Mouse (Mus musculus) bone marrow, adult 2 months (tissue): Measurements from ENCODE around the gene Pnp2.

Source experiments
- CTCF ChIP-seq: fragments of 200-500 bp; IDR thresholded peaks from 2 replicates; pipeline ENCODE4 v1.5.1; 2011; ENCODE audit warnings: low read length, control low read depth; ENCODE audit not compliant: control insufficient read depth, insufficient read depth
- POLR2A ChIP-seq: fragments of 200-500 bp; IDR thresholded peaks from 2 replicates; pipeline ENCODE4 v1.6.1; 2011; ENCODE audit warnings: low read depth, mild to moderate bottlenecking, control low read depth, low read length, borderline replicate concordance; ENCODE audit not compliant: control insufficient read depth

GRCm38 (mm10) chr14:50973700-50974099, 17.9 kb downstream of the Pnp2 start:
- no peak for TF ChIP-seq CTCF
- TF ChIP-seq POLR2A, result no peak
